Mouse (Mus musculus) heart, embryonic 11.5 days (tissue): ENCODE measurements around the gene Cdh4. TPM values are rescaled to one million over a fixed set of nuclear protein-coding genes. Genes with fewer than 3 reads are reported as not detected.

Experiments used
- ATAC-seq: fragments of 200-750 bp; cut with Nextera tagmentation; replicated peaks from 2 replicates; pipeline ENCODE4 v1.8.0; 2017; ENCODE audit warnings: moderate library complexity; ENCODE audit not compliant: insufficient number of reproducible peaks, low FRiP score, low TSS enrichment
- H3K27ac ChIP-seq: fragments of 300-500 bp; sonication (generic); 2 replicates; pipeline ENCODE4 v1.5.1; 2014; ENCODE audit warnings: mild to moderate bottlenecking, low read depth, low read length
- H3K27me3 ChIP-seq: fragments of 300-500 bp; sonication (generic); 2 replicates; pipeline ENCODE4 v1.6.1; 2014; ENCODE audit warnings: mild to moderate bottlenecking, low read length, mixed read lengths; ENCODE audit not compliant: control insufficient read depth, insufficient read depth
- H3K36me3 ChIP-seq: fragments of 300-500 bp; sonication (generic); 2 replicates; pipeline ENCODE4 v1.6.1; 2014; ENCODE audit warnings: mild to moderate bottlenecking, low read length, moderate library complexity, mixed read lengths; ENCODE audit not compliant: control insufficient read depth, insufficient read depth
- H3K4me1 ChIP-seq: fragments of 300-500 bp; sonication (generic); 2 replicates; pipeline ENCODE4 v1.6.1; 2014; ENCODE audit warnings: low read length; ENCODE audit not compliant: control insufficient read depth, insufficient read depth
- H3K4me2 ChIP-seq: fragments of 300-500 bp; sonication (generic); 2 replicates; pipeline ENCODE4 v1.6.1; 2014; ENCODE audit warnings: mild to moderate bottlenecking, moderate library complexity
- H3K4me3 ChIP-seq: fragments of 300-500 bp; sonication (generic); 2 replicates; pipeline ENCODE4 v1.5.1; 2014; ENCODE audit warnings: low read depth, low read length
- H3K9ac ChIP-seq: fragments of 300-500 bp; sonication (generic); 2 replicates; pipeline ENCODE4 v1.6.1; 2014; ENCODE audit warnings: mild to moderate bottlenecking, low read depth, low read length, moderate library complexity
- H3K9me3 ChIP-seq: fragments of 300-500 bp; sonication (generic); replicated peaks from 2 replicates; pipeline ENCODE4 v1.6.1; 2016; ENCODE audit warnings: low read length; ENCODE audit not compliant: control insufficient read depth
- WGBS: fragments of 180-500 bp; shearing (Covaris S2); extraction: QIAGEN DNeasy Blood & Tissue Kit; methylation state at CpG from one replicate; pipeline ENCODE4 v1.1.7; 2014; ENCODE audit not compliant: insufficient replicate concordance; 5-methylcytosine and 5-hydroxymethylcytosine counted together
- polyA plus RNA-seq: library from polyadenylated mRNA; unstranded; fragments of >200 nt; fragmentation: Nextera tagmentation; extraction: Ambion mirVana; gene quantifications from 2 replicates; pipeline ENCODE4 v1.2.1, GENCODE M21; 2014

Cdh4 gene
- polyA plus RNA-seq, 1 experiment from 2014 or later: 0.56 TPM

DNA sequence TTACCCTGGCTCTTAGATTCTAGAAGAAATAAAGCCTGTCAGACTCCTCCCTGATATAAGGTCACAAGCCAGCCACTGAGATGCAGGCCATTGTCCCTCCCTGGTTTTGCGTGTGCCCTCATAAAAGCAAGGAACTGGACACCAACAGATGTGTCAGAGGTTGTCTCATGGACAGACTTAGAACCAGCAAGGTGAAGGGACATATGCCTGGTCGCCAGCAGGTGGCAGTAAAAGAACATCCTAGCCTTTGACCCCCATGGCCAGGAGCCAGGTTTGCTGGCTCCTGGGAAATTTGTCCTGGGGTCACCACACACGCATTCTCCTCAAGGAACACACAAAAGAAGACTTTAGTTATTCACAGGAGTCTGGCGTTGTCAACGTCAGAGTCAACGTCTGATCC, 387.7 kb downstream of the Cdh4 start:
- Histone ChIP-seq H3K27ac (no peak overlapping the region), H3K27me3 (no peaks in the 10 kb centered on the region), H3K9me3 (no peaks in the 10 kb centered on the region), H3K36me3 (no peaks in the 10 kb centered on the region), H3K4me2 (no peak overlapping the region), H3K9ac (no peak overlapping the region), H3K4me3 (no peak overlapping the region), H3K4me1 (no peaks in the 10 kb centered on the region)
- WGBS: 21% methylated on average over 6 of the region's 6 CpGs
- ATAC-seq: no peak

DNA sequence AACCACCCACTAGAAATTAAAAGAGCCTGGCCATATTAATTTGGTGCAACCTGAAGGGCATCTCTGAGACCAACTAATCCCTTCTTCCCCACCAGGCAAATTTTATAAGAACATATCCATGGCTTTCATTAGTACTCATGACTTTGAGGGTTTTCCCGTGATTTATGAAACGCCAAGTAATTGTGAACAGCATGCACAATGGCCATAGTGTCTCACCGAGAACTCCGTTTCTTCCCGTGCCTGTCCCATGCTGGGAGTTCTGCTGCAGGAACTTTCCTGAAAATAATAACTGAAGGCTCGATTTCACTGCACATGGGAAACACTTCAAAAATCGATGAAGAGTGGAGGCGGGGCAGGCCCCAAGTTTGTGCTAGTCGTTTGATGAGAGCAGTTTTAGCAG, 392.7 kb downstream of the Cdh4 start:
- Histone ChIP-seq H3K27me3 (no peaks in the 10 kb centered on the region), H3K9ac (no peak overlapping the region), H3K36me3 (no peaks in the 10 kb centered on the region), H3K4me3 (no peak overlapping the region), H3K27ac (no peak overlapping the region), H3K4me1 (no peaks in the 10 kb centered on the region), H3K9me3 (no peaks in the 10 kb centered on the region), H3K4me2 (no peak overlapping the region)
- no peak for ATAC-seq
- 80% methylated on average over 9 of the region's 9 CpGs for WGBS

DNA sequence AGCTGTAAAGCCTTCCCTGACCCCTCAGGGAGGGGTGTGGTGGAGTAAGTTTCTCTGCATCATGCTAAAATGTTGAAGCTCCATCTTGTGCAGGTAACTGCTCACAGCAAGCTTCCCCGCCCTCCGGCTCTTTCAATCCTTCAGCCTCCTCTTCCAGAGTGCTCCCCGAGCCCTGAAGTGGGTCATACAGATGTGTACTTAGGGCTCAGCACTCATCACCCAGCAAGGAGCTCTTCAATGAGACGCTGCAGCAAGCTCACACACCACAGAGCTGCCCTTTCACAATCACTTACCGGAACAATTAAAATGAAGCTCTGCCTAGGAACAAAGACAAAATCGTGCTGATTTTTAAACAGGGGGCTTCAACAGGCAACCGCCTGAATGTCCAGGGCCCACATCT, 393.3 kb downstream of the Cdh4 start:
- Histone ChIP-seq H3K27ac (no peak overlapping the region), H3K4me3 (no peak overlapping the region), H3K27me3 (no peaks in the 10 kb centered on the region), H3K9me3 (no peaks in the 10 kb centered on the region), H3K36me3 (no peaks in the 10 kb centered on the region), H3K9ac (no peak overlapping the region), H3K4me1 (no peaks in the 10 kb centered on the region), H3K4me2 (no peak overlapping the region)
- WGBS: 75% methylated on average over 7 of the region's 7 CpGs
- ATAC-seq: no peak

DNA sequence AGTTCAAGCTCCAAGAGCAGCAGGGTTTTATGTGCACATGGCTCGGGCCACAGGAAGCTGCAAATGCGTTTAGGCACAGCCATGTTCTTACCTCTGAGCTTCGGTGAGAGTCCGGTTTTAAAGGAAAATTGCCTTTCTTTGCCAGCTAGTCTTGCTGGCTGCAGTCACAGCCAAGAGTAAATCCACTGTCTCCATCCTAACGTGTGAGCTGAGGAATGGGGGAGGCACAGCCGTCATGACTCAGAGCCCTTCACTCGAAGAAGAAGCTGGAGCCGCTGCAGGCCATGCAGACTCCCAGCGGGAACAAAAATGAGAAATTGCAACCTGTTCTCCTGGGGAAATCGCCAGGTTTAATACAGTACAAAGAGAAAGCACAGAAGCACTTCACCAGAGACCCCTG, 395.0 kb downstream of the Cdh4 start:
- no peaks in the 10 kb centered on the region for H3K9me3 ChIP-seq
- ATAC-seq: no peak
- H3K36me3 ChIP-seq: no peaks in the 10 kb centered on the region
- no peak overlapping the region for H3K9ac ChIP-seq
- no peak overlapping the region for H3K27ac ChIP-seq
- no peaks in the 10 kb centered on the region for H3K27me3 ChIP-seq
- WGBS: 65% methylated on average over 10 of the region's 10 CpGs
- H3K4me1 ChIP-seq: no peaks in the 10 kb centered on the region
- H3K4me3 ChIP-seq: no peak overlapping the region
- no peak overlapping the region for H3K4me2 ChIP-seq

DNA sequence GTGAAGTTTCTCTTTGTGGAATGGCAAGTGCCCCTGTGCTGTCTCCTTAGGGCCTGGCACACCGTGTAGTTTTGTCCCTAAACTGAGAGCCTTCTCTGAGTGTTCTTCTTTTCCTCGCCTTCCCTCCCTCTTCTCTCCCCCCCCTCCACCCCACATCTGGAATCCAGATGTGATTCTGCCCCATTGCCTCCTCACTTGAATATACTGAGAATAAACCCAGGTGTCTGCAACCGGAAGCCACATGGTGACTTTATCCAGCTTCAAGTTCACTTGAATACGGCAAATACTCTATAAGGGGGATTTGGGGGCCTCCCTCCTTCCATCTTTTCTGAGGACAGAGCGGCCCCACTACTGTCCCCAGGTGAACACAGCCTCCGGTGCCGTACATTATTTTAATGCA, 395.8 kb downstream of the Cdh4 start:
- no peaks in the 10 kb centered on the region for H3K9me3 ChIP-seq
- WGBS: 68% methylated on average over 7 of the region's 7 CpGs
- no peak overlapping the region for H3K27ac ChIP-seq
- no peaks in the 10 kb centered on the region for H3K27me3 ChIP-seq
- H3K9ac ChIP-seq: no peak overlapping the region
- no peak overlapping the region for H3K4me2 ChIP-seq
- no peak for ATAC-seq
- no peak overlapping the region for H3K4me3 ChIP-seq
- peaks cover 6% of the 10 kb centered on the region for H3K4me1 ChIP-seq
- no peaks in the 10 kb centered on the region for H3K36me3 ChIP-seq

DNA sequence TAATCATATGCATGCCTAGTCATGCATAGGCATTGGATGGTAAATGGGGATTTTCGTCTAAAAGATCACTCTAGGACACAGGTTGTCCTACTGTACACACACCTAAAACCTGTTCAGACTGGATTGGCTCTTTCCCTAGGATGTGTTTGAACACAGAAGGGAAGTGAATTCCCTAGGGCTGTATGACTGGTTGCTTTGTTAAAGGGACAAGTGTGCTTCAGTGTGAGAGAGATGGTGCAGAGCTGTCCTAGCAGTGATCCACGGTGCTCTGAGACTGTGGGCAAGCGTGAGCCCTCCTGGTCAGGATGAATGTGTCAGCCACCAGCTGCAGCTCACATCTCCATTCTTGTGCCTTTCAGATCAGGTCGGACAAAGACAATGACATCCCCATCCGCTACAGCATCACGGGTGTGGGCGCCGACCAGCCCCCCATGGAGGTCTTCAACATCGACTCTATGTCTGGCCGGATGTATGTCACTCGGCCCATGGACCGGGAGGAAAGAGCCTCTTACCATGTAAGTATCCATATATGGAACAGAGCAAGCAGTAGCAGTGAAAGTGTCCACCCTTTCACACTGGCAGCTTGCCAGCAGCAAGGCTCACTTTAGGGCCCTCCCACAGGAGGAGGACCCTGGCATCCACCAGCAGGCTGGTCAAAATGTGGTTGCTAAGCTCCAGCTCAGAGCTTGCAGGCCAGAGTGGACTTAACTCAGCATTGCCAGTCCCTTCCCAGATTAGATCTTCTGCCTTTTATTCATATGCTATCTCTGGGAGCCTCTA, 400.6 kb downstream of the Cdh4 start:
- no peaks in the 10 kb centered on the region for H3K9me3 ChIP-seq
- peak; percentile 77 for ATAC-seq
- no peak overlapping the region for H3K4me3 ChIP-seq
- H3K4me1 ChIP-seq: peaks cover 9% of the 10 kb centered on the region
- 58% methylated on average over 12 of the region's 12 CpGs for WGBS
- H3K36me3 ChIP-seq: no peaks in the 10 kb centered on the region
- no peaks in the 10 kb centered on the region for H3K27me3 ChIP-seq
- no peak overlapping the region for H3K4me2 ChIP-seq
- H3K9ac ChIP-seq: no peak overlapping the region; the same call in 1 of the 2 replicates
- peak overlapping the region; percentile 50 for H3K27ac ChIP-seq

DNA sequence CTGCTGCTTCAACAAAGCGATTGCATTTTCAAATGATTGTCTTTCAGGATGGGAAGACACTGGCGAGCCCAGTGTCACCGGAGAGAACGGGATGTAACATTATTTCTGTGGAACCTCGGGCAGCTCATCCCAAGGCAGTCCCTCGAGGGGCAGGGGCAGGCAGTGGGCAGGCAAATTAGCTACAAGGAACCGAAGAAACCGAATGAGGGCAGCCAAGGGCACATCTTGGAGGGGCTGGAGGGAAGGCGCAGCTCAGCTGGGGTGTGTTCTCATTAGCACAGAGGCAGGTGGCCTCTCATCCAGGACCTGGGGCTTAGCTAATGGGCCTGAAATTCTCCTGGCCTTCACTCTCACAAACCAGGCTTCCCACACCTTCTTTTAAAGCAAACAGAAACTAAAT, 407.5 kb downstream of the Cdh4 start:
- no peak overlapping the region for H3K4me3 ChIP-seq
- no peaks in the 10 kb centered on the region for H3K9me3 ChIP-seq
- WGBS: 54% methylated on average over 9 of the region's 9 CpGs
- no peak for ATAC-seq
- H3K4me2 ChIP-seq: no peak overlapping the region
- H3K27me3 ChIP-seq: no peaks in the 10 kb centered on the region
- no peak overlapping the region for H3K9ac ChIP-seq
- no peak overlapping the region for H3K27ac ChIP-seq
- no peaks in the 10 kb centered on the region for H3K4me1 ChIP-seq
- no peaks in the 10 kb centered on the region for H3K36me3 ChIP-seq

DNA sequence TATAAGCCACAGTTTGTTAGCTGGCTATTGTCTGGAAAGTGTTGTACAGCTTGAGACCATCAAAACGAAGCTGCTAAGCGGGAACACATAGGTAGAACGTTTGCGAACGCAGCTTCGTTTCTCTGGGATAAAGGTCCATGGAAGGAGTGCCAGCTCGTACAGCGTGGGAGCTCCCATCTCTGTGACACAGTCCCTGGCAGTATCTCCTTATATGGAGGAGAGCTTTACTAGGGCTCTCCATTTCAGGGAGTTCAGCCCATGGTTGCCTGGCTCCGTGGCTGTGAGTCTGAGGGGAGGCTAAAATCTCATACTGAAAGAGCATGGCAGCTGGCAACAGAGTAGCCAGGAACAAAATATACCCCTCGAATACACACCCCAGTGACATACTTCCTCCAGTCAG, 409.9 kb downstream of the Cdh4 start:
- Histone ChIP-seq H3K4me2 (no peak overlapping the region), H3K9me3 (no peaks in the 10 kb centered on the region), H3K27ac (no peak overlapping the region), H3K36me3 (no peaks in the 10 kb centered on the region), H3K9ac (no peak overlapping the region), H3K27me3 (no peaks in the 10 kb centered on the region), H3K4me1 (no peaks in the 10 kb centered on the region), H3K4me3 (no peak overlapping the region)
- WGBS: 72% methylated on average over 10 of the region's 10 CpGs
- no peak for ATAC-seq

DNA sequence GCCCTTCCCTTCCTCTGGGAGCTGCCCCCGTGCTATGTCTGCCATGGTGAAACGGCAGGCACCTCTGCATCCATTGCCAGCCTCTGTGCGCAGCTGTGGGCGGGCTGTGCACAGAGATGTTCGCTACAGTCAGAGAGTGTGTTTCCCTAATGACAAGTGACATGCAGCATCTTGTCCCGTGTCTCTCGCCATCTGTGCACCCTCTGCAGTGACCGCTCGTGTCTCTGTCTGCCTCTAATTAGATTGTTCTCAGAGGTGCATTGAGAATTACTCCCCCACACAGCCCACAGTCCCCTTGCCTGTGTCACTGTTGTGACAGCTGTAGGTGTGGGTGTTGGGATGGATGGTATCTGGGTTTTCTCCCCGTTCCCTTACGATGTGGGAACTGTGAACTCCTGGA, 410.6 kb downstream of the Cdh4 start:
- no peaks in the 10 kb centered on the region for H3K4me1 ChIP-seq
- no peak overlapping the region for H3K4me3 ChIP-seq
- no peaks in the 10 kb centered on the region for H3K9me3 ChIP-seq
- no peaks in the 10 kb centered on the region for H3K27me3 ChIP-seq
- no peak for ATAC-seq
- WGBS: 64% methylated on average over 11 of the region's 11 CpGs
- no peak overlapping the region for H3K9ac ChIP-seq
- no peak overlapping the region for H3K27ac ChIP-seq
- H3K36me3 ChIP-seq: no peaks in the 10 kb centered on the region
- no peak overlapping the region for H3K4me2 ChIP-seq
